Mouse (Mus musculus) CD8-positive naive resting alpha-beta T cell, adult 2 months (primary cell): ENCODE measurements around the gene Clasp1.
"Not testable (repeated sequence)": the region's sequence is repeated elsewhere in the genome, so short reads cannot be mapped to it uniquely, and the experiment has no call there.

Experiments
- DNase-seq, 2 experiments: peaks; one replicate each; pipeline ENCODE4 v3.0.0; 2022; ENCODE audit warnings: low read depth in 2 of 2, low spot score in 2 of 2

The Clasp1 gene

GRCm38 (mm10) chr1:118559716-118560115 lies 170.9 kb downstream of the Clasp1 start:
- no peak for DNase-seq

DNA sequence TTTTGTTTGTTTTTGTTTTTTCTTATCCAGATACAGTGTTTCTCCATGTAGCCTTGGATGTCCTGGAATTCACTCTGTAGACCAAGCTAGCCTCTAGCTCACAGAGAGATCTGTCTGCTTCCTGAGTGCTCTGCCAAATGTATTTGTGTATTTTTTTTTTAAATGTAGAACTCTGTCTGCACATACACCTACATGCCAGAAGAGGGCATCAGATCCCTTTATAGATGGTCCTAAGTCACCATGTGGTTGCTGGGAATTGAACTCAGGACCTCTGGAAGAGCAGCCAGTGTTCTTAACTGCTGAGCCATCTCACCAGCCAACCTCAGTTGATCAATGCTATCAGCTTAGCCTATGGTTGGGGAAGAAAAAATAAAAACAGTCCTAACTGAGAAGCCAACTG lies 175.7 kb downstream of the Clasp1 start:
- DNase-seq = no peak

DNA sequence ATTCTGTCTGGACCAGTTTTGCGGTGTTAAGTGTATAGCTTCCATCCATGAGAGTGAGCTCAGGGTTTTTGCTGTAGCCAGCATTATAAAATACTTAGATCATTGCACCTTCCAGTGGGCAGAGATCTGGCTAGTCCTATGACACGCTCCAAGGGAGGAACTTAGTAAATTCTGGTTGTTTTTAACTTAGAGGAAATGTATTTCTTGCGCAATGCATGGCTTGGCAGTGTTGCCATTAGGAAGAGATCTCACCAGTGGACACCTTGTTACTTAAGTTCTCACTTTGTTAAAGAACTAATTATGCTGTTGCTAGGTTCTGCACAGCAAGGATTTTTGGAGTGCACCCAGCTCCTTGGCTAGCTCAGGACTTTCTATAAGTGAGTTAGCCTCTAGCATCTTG lies 178.8 kb downstream of the Clasp1 start:
- DNase-seq = no peak

- no peak for DNase-seq
Observed at GRCm38 (mm10) chr1:118580174-118580702, 191.4 kb downstream of the Clasp1 start.

DNA sequence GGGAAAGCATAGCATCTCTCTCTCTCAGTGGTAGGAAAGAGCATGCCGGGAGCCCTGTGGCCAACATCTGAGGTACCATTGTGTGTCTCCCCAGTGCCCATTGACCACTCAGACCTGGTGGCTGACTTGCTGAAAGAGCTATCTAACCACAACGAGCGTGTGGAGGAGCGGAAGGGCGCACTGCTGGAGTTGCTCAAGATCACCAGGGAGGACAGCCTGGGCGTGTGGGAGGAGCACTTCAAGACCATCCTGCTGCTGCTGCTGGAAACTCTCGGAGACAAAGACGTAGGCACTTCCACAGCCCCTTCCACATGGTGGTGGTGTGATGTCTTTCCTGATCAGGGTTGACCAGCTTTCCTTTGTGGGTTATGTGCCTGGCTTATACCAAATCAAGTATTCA lies 192.3 kb downstream of the Clasp1 start:
- DNase-seq = no peak

GRCm38 (mm10) chr1:118589721-118590120 lies 200.9 kb downstream of the Clasp1 start:
- DNase-seq = no peak

DNA sequence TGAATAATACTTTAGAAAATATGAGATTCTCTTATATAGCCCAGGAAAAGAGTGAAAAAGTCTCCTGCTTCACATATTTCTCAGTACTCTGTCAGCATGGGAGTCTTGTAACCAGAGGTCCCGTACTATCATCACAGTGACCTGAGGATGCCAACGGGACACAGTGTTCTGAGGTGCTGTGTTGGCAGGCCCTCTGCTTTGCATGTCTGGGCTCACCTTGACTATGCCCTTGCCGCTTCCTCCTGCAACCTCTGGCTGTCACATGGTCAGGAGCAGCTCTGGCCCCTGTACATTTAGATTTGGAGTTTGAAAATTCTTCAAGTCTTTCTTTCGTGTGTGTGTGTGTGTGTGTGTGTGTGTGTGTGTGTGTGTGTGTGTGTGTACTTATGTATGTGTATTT lies 204.1 kb downstream of the Clasp1 start:
- DNase-seq = no peak

GRCm38 (mm10) chr1:118595395-118595794 lies 206.5 kb downstream of the Clasp1 start:
- DNase-seq = no peak

DNA sequence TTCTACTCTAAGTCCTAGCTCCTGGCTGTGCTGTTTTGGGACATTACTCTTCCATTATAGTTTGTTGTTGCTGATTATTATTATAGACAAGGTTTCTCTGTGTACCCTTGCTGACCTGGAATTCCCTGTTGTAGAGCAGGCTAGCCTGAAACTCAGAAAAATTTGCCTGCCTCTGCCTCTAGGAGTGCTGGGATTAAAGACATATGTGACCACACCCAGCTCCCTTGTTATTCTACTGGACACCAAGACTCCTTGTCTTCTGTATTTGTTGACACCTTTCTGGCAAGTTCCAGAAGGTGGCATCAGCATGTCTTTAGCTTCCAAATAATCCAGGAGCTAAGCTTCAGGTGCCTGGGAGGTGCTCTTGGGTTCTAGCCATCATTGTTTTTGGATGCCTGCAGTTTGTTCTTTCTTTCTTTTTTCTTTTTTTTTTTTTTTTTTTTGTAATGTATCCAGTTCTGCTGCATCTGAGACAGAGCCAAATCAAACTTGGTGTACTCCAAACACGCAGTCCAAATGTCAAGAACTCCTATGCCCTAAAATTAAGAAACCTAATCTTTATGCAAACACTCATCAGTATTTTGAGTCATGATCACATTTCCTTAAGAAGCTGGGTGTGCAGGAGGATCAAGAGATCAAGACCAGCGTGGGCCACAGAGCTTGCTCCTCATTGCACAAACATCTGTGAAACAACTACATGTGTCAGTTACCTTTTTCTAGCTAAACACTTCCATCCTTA lies 208.8 kb downstream of the Clasp1 start:
- no peak for DNase-seq

- no peak for DNase-seq
Observed at GRCm38 (mm10) chr1:118598339-118598738, 209.5 kb downstream of the Clasp1 start.

GRCm38 (mm10) chr1:118613631-118614183 lies 224.8 kb downstream of the Clasp1 start:
- no peak for DNase-seq

DNA sequence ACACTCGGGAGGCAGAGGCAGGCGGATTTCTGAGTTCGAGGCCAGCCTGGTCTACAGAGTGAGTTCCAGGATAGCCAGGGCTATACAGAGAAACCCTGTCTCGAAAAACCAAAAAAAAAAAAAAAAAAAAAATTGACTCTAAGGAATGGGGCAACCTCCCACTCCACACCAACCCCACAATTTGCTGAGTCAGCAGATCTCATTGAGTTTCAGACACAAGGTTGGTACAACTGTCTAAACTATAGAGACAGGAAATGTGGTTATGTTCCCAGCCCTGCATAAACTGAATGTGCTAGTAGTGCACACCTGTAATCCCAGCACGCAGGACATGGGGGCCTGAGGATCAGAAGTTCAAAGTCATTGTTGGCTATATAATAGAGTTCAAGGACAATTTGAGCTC lies 232.2 kb downstream of the Clasp1 start:
- DNase-seq = not testable (repeated sequence)

GRCm38 (mm10) chr1:118622857-118623256 lies 234.0 kb downstream of the Clasp1 start:
- DNase-seq = no peak

- no peak for DNase-seq
Observed at GRCm38 (mm10) chr1:118625461-118625860, 236.6 kb downstream of the Clasp1 start.

DNA sequence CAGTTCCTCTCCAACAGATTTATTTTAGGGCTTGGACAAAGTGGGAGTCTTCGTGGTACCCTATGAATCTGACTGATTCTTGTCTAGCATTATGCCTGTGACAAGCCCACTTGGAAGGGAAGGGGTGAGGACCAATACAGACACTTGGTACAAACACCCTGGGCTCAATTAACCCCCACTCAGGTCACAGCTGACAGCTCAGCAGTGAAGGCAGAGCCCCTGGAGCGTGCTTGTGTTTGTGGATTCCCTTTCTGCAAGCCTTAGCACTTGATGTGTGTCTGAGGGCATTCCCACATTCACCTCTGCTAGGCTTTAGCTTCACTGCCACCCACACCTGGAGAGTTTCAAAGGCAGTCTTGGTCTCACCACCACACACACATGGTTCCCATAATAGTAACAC lies 237.1 kb downstream of the Clasp1 start:
- DNase-seq = no peak

GRCm38 (mm10) chr1:118626452-118626851 lies 237.6 kb downstream of the Clasp1 start:
- DNase-seq = no peak

GRCm38 (mm10) chr1:118627781-118628464 lies 239.1 kb downstream of the Clasp1 start, which contains the start of gene Tfcp2l1:
Gene Tfcp2l1 (plus strand): TSS chr1:118627945.
- no peak for DNase-seq

- DNase-seq = no peak
Observed at GRCm38 (mm10) chr1:118633415-118633980, 244.6 kb downstream of the Clasp1 start.

- no peak for DNase-seq
Observed at GRCm38 (mm10) chr1:118642296-118642999, 253.6 kb downstream of the Clasp1 start.

DNA sequence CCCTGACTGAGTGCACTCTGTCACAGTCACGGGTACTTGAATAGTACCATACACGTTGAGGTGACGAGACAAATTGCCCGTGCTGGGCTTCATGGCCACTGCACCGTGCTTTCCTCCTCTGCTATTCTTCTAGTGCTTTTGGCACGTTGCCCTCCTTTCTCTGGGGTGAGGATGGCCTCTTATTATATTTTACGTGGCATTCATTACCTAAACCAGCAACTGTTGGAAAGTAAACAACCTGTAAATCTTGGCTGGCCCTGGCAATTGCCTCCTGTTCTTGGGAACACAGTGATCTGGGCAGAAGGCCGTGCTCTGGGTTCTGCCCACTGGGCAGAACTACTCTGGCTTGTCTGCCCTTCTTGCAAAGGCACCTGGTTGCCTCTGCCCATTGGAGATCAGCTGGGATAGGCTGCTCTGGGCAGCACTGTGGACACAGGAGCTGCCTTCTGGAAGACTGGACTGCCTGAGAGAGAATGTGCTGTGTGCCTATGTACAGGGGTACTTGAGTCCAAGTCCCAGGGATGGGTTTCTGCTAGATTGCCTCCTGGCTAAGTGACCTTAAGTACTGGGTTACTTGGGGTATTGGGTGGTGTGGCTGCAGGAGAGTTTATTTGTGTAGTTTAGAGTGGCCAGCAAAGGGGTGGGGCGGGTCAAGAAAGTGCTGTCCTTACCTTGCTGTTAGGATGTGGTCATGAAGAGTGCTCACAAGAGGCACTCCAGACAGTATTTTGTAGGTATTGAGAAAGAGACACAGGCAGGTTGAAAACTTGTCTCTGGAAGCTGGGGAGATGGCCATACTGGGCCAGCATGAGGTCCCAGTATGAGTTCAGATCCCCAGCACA lies 254.5 kb downstream of the Clasp1 start:
- DNase-seq = no peak
